ENCODE assay signal across 21 mouse cellular contexts in genomic region chr3:123175142-123175541, GRCm38 (mm10).
DNase-seq lines count a peak whose midpoint lies in the region; ATAC-seq and TF ChIP-seq lines count a peak whose summit lies in the region.
"Had no signal": no experiment of that assay in that cellular context is flagged by ENCODE, and none has a peak within 500 bp of the region (broad histone marks: within the 10 kb centered on the region; RNA-seq: fewer than 3 reads in every experiment).

No protein-coding gene starts in this region.

- H3K27ac ChIP-seq in embryonic facial prominence, embryonic 13.5 days: peak overlapping the region; percentile 17; the same call in 1 of the 2 replicates
- no peak overlapping the region for H3K27ac ChIP-seq in embryonic facial prominence, embryonic 10.5 days (replicated peaks)
- peak overlapping the region; percentile 84; the same call in 1 of the 2 replicates for H3K27ac ChIP-seq in intestine, embryonic 14.5 days (ENCODE audit: low read depth)
- no peak overlapping the region for H3K27ac ChIP-seq in lung, postnatal 0 days (ENCODE audit: low read length)
- H3K27ac ChIP-seq: heart, embryonic 10.5 days; hindbrain, embryonic 12.5 days had no signal

- TF ChIP-seq EP300 in lung, postnatal 0 days (IDR thresholded peaks at IDR 0.05): no peak

- intact Hi-C loops in left cerebral cortex, postnatal 4 days (cut with DNase I): no loop called here

- H3K9me3 ChIP-seq in embryonic facial prominence, embryonic 13.5 days: no peaks in the 10 kb centered on the region
- no peaks in the 10 kb centered on the region for H3K9me3 ChIP-seq in embryonic facial prominence, embryonic 10.5 days
- no peaks in the 10 kb centered on the region for H3K9me3 ChIP-seq in intestine, embryonic 14.5 days (ENCODE audit: control insufficient read depth, low read length)
- H3K9me3 ChIP-seq in lung, postnatal 0 days (ENCODE audit: low read length): no peaks in the 10 kb centered on the region
- H3K9me3 ChIP-seq: G1E; heart, embryonic 10.5 days; hindbrain, embryonic 12.5 days had no signal

- H3K27me3 ChIP-seq in embryonic facial prominence, embryonic 13.5 days: no peaks in the 10 kb centered on the region
- H3K27me3 ChIP-seq in embryonic facial prominence, embryonic 10.5 days (replicated peaks; ENCODE audit: low read depth, poor library complexity, severe bottlenecking): no peaks in the 10 kb centered on the region
- H3K27me3 ChIP-seq in intestine, embryonic 14.5 days (replicated peaks; ENCODE audit: control insufficient read depth, insufficient read depth, low read length): no peaks in the 10 kb centered on the region
- no peaks in the 10 kb centered on the region for H3K27me3 ChIP-seq in lung, postnatal 0 days (replicated peaks; ENCODE audit: insufficient read depth, low read length)
- H3K27me3 ChIP-seq: hindbrain, embryonic 12.5 days had no signal

- no peak for ATAC-seq in embryonic facial prominence, embryonic 13.5 days (ENCODE audit: insufficient number of reproducible peaks, insufficient read depth, low FRiP score, low TSS enrichment, low read depth)
- no peak for ATAC-seq in intestine, embryonic 14.5 days (replicated peaks; ENCODE audit: low FRiP score, low TSS enrichment, low read depth)
- peak; percentile 41 for ATAC-seq in megakaryocyte progenitor cell, adult 5-6 weeks (replicated peaks; ENCODE audit: poor library complexity)
- no peak for ATAC-seq in lung, postnatal 0 days
- ATAC-seq: forebrain, embryonic 14.5 days; hindbrain, embryonic 16.5 days had no signal

- peaks cover 42% of the 10 kb centered on the region for H3K4me1 ChIP-seq in embryonic facial prominence, embryonic 13.5 days
- H3K4me1 ChIP-seq in embryonic facial prominence, embryonic 10.5 days: peaks cover 27% of the 10 kb centered on the region
- H3K4me1 ChIP-seq in intestine, embryonic 14.5 days (replicated peaks; ENCODE audit: control insufficient read depth, insufficient read depth, low read length): peaks cover 41% of the 10 kb centered on the region
- no peaks in the 10 kb centered on the region for H3K4me1 ChIP-seq in lung, postnatal 0 days (ENCODE audit: insufficient read depth, low read depth, low read length)

- no peak overlapping the region for H3K4me2 ChIP-seq in embryonic facial prominence, embryonic 13.5 days
- no peak overlapping the region for H3K4me2 ChIP-seq in intestine, embryonic 14.5 days (ENCODE audit: low read length)
- no peak overlapping the region for H3K4me2 ChIP-seq in lung, postnatal 0 days (replicated peaks; ENCODE audit: low read depth, low read length)
- H3K4me2 ChIP-seq: hindbrain, embryonic 12.5 days had no signal

- no peak for TF ChIP-seq CTCF in lung, postnatal 0 days (IDR thresholded peaks at IDR 0.05)

- no peak overlapping the region for H3K4me3 ChIP-seq in embryonic facial prominence, embryonic 13.5 days
- no peak overlapping the region for H3K4me3 ChIP-seq in embryonic facial prominence, embryonic 10.5 days
- no peak overlapping the region for H3K4me3 ChIP-seq in intestine, embryonic 14.5 days (ENCODE audit: low read depth, low read length)
- H3K4me3 ChIP-seq in lung, postnatal 0 days (ENCODE audit: low read depth, low read length): no peak overlapping the region
- H3K4me3 ChIP-seq: heart, embryonic 10.5 days; hindbrain, embryonic 12.5 days had no signal

- WGBS in embryonic facial prominence, embryonic 13.5 days: 92% methylated on average over 7 of the region's 7 CpGs
- WGBS in embryonic facial prominence, embryonic 10.5 days: 90% methylated on average over 7 of the region's 7 CpGs
- 77% methylated on average over 7 of the region's 7 CpGs for WGBS in intestine, embryonic 14.5 days
- whole genome bisulfite sequencing in lung, postnatal 0 days: 90% methylated on average over 7 of the region's 7 CpGs

- no peak overlapping the region for H3K9ac ChIP-seq in embryonic facial prominence, embryonic 13.5 days
- H3K9ac ChIP-seq in intestine, embryonic 14.5 days (ENCODE audit: low read length): peak overlapping the region; percentile 13; the same call in 1 of the 2 replicates
- H3K9ac ChIP-seq in lung, postnatal 0 days (replicated peaks; ENCODE audit: low read depth): no peak overlapping the region
- H3K9ac ChIP-seq: hindbrain, embryonic 12.5 days had no signal

- no peak for DNase-seq in embryonic facial prominence, embryonic 10.5 days (ENCODE audit: low spot score)
- no peak for DNase-seq in intestine, embryonic 14.5 days (ENCODE audit: low spot score)
- no peak for DNase-seq in layer of hippocampus, adult 8-10 months (ENCODE audit: low spot score in 2 of 2)
- no peak for DNase-seq in lung, postnatal 0 days (ENCODE audit: low spot score)
- no peak for DNase-seq in left cerebral cortex, postnatal 4 days
- DNase-seq: adrenal gland, postnatal 14 days; B cell, adult 2 months; cerebellum, adult 18-20 months; cerebellum, adult 9-11 months; cerebellum, postnatal 36 days; heart, adult 18-20 months; heart, postnatal 10 days; heart, postnatal 4 days; kidney, adult 11 months had no signal

- no peaks in the 10 kb centered on the region for H3K36me3 ChIP-seq in embryonic facial prominence, embryonic 13.5 days
- H3K36me3 ChIP-seq in embryonic facial prominence, embryonic 10.5 days (replicated peaks): no peaks in the 10 kb centered on the region
- H3K36me3 ChIP-seq in intestine, embryonic 14.5 days (ENCODE audit: control insufficient read depth, insufficient read depth, low read length): no peaks in the 10 kb centered on the region
- no peaks in the 10 kb centered on the region for H3K36me3 ChIP-seq in lung, postnatal 0 days (ENCODE audit: insufficient read depth, low read length)
- H3K36me3 ChIP-seq: G1E; heart, embryonic 10.5 days; hindbrain, embryonic 12.5 days had no signal

Comparison
In these comparisons a context has a peak if more than half of its experiments do, and no peak if none do; other contexts are left out.
1. H3K27ac ChIP-seq: peak in embryonic facial prominence, embryonic 13.5 days (single experiment) and intestine, embryonic 14.5 days (single experiment); none in embryonic facial prominence, embryonic 10.5 days (single experiment) and lung, postnatal 0 days (single experiment).